Mouse (Mus musculus): ENCODE measurements around the gene Cd2.

- TF ChIP-seq CTCF (IDR thresholded peaks at IDR 0.05; ENCODE audit: borderline replicate concordance, insufficient read depth, low read depth, low read length), result no peak
- TF ChIP-seq POLR2A (IDR thresholded peaks at IDR 0.05; ENCODE audit: borderline replicate concordance, insufficient read depth, low read length), result no peak
Measured at GRCm38 (mm10) chr3:101274794-101275193, 12.9 kb downstream of the Cd2 start.

Measured in cerebellum, adult 2 months (tissue).